Mouse (Mus musculus) thymus, adult 2 months (tissue): ENCODE results near the gene Theg. TPM values are rescaled to one million over a fixed set of nuclear protein-coding genes. Genes with fewer than 3 reads are reported as not detected.

Experiments used
- DNase-seq: peaks from one replicate; pipeline ENCODE4 v3.0.0; 2021
- H3K27ac ChIP-seq: fragments of 200-500 bp; 2 replicates; pipeline ENCODE4 v1.5.1; 2012; ENCODE audit warnings: low read length, control low read depth; ENCODE audit not compliant: control insufficient read depth, insufficient read depth
- H3K27me3 ChIP-seq: fragments of 200-500 bp; 2 replicates; pipeline ENCODE4 v1.6.1; 2012; ENCODE audit warnings: mild to moderate bottlenecking, low read length, moderate library complexity, mixed read lengths; ENCODE audit not compliant: control insufficient read depth, insufficient read depth
- H3K36me3 ChIP-seq: fragments of 200-500 bp; 2 replicates; pipeline ENCODE4 v1.6.1; 2012; ENCODE audit warnings: mild to moderate bottlenecking, low read length, moderate library complexity; ENCODE audit not compliant: control insufficient read depth, insufficient read depth
- H3K4me1 ChIP-seq: fragments of 200-500 bp; replicated peaks from 2 replicates; pipeline ENCODE4 v1.6.1; 2012; ENCODE audit warnings: low read length; ENCODE audit not compliant: control insufficient read depth, insufficient read depth
- H3K4me3 ChIP-seq: fragments of 200-500 bp; 2 replicates; pipeline ENCODE4 v1.5.1; 2012; ENCODE audit warnings: mild to moderate bottlenecking, low read length, control low read depth, moderate library complexity; ENCODE audit not compliant: control insufficient read depth, insufficient read depth
- CTCF ChIP-seq: fragments of 200-500 bp; IDR thresholded peaks from 2 replicates; pipeline ENCODE4 v1.5.1; 2012; ENCODE audit warnings: mild to moderate bottlenecking, control low read depth, low read length, moderate library complexity, borderline replicate concordance; ENCODE audit not compliant: control insufficient read depth, poor library complexity, insufficient read depth; ENCODE audit errors: extremely low read depth
- POLR2A ChIP-seq: fragments of 200-500 bp; IDR thresholded peaks from 2 replicates; pipeline ENCODE4 v1.6.1; 2012; ENCODE audit warnings: mild to moderate bottlenecking, low read length, control low read depth, moderate library complexity; ENCODE audit not compliant: control insufficient read depth, poor library complexity, insufficient read depth; ENCODE audit errors: extremely low read depth
- WGBS: fragments of 180-500 bp; shearing (Covaris S2); methylation state at CpG from one replicate; pipeline ENCODE4 v1.1.7; 2018; 5-methylcytosine and 5-hydroxymethylcytosine counted together
- polyA plus RNA-seq: library from polyadenylated mRNA; depleted of rRNA; stranded (reverse); fragments of >200 nt; gene quantifications from 2 replicates; pipeline ENCODE4 v1.2.3, GENCODE M21; 2012

Gene Theg
- polyA plus RNA-seq, 1 experiment = not detected

DNA sequence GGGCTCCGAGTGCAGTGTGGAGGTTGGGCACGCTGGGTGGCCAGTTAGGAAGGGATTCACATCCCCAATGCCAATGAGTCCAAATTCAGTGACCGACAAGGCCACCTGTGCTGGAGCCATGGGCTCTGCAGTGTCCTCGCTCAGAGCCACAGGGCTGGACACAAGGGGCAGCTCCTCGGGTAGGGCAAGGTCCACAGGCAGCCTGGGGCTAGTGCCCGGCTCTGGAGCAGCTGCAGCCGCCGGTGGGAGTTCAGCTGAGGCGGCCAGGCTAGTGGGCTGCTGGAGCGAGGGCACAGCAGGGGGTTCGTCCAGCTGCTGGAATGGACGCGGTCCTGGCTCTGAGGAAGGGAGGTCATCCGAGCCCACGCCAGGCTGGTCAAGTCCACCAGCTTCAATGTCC lies 45.6 kb downstream of the Theg start:
- TF ChIP-seq CTCF (no peak), POLR2A (no peak)
- Histone ChIP-seq H3K36me3 (peaks cover 9% of the 10 kb centered on the region), H3K27me3 (no peaks in the 10 kb centered on the region)

DNA sequence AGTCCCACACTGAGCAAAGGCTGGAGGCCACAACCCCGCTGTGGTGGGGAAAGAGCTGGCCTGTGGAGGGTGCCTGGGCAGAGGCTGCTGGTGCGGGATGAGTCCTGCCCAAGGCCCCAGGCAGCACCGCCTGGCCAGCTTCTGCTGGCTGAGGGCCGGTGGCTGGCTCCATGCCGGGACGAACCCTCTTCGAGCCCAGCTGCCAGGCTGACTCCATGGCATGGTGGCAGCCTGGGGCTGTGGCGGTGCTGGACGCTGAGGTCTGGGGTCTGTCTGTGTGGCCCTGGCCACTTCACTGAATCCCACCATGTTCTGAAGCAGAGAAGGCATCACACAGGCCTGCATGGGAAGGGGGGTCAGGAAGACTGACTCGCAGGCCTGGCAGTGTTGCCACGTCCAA lies 46.4 kb downstream of the Theg start:
- H3K4me3 ChIP-seq = no peak overlapping the region
- DNase-seq = no peak
- 97% methylated on average over 11 of the region's 11 CpGs for WGBS
- H3K27me3 ChIP-seq = no peaks in the 10 kb centered on the region
- peaks cover 6% of the 10 kb centered on the region for H3K4me1 ChIP-seq
- no peak overlapping the region for H3K27ac ChIP-seq
- TF ChIP-seq POLR2A (no peak), CTCF (no peak)
- peaks cover 9% of the 10 kb centered on the region for H3K36me3 ChIP-seq

More for the DNA sequence above, 45.6 kb downstream of the Theg start:
- WGBS = 97% methylated on average over 15 of the region's 15 CpGs
- peaks cover 6% of the 10 kb centered on the region for H3K4me1 ChIP-seq
- no peak overlapping the region for H3K27ac ChIP-seq
- DNase-seq = no peak
- no peak overlapping the region for H3K4me3 ChIP-seq

DNA sequence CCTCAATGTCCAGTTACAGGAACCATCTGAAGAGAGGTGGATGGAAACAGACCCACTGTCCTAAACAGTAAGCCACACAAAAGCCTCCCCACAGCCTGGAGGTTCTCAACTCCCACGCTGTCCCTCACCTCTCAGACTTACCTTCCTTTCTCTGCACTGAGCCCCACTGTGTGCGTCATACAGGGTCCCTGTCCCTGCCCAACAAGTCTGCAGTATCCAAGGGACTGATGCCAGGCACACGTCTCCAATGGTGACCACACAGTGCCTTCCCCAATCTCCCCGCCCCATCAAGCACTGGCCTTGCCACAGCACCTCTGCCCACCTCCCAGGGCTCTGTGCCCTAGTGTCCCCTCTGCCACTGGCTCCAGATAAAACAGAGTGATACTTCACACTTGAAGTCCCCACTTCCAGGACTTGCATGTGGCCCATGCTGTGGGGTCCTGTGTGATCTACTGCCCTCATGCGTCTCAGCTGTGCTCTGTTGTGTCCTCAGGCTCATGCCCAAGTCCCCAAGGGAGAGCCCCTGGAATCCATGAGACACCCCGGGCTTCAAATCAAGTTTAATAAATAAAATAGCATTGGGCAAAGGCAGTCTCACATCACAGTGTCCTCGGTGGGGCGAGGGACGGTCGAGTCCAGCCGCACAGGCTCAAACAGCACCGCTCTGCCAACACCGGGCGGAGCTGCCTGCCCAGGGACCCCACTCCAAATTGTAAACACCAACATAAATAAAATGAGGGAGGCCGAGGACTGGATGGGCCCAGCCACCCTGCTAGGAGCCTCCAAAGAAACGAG lies 47.2 kb downstream of the Theg start:
- H3K27me3 ChIP-seq = no peaks in the 10 kb centered on the region

GRCm38 (mm10) chr10:79538873-79539272 lies 48.3 kb downstream of the Theg start:
- no peak for TF ChIP-seq POLR2A
- TF ChIP-seq CTCF = no peak
- Histone ChIP-seq H3K27me3 (no peaks in the 10 kb centered on the region), H3K4me3 (no peak overlapping the region), H3K36me3 (no peaks in the 10 kb centered on the region; the same call in 1 of the 2 replicates), H3K27ac (no peak overlapping the region), H3K4me1 (peaks cover 8% of the 10 kb centered on the region)
- DNase-seq = no peak
- 17% methylated on average over 4 of the region's 4 CpGs for WGBS

More for the DNA sequence above, 47.2 kb downstream of the Theg start:
- DNase-seq = no peak
- peaks cover 7% of the 10 kb centered on the region for H3K36me3 ChIP-seq
- no peak for TF ChIP-seq CTCF
- TF ChIP-seq POLR2A = no peak
- H3K4me1 ChIP-seq = peaks cover 6% of the 10 kb centered on the region
- H3K27ac ChIP-seq = no peak overlapping the region
- H3K4me3 ChIP-seq = no peak overlapping the region
- 97% methylated on average over 16 of the region's 16 CpGs for WGBS

- 87% methylated on average over 3 of the region's 3 CpGs for WGBS
Measured at GRCm38 (mm10) chr10:79538323-79538722, 48.8 kb downstream of the Theg start.

GRCm38 (mm10) chr10:79537781-79538180 lies 49.4 kb downstream of the Theg start:
- Histone ChIP-seq H3K4me1 (peaks cover 18% of the 10 kb centered on the region), H3K27me3 (no peaks in the 10 kb centered on the region), H3K4me3 (no peak overlapping the region), H3K27ac (no peak overlapping the region), H3K36me3 (no peaks in the 10 kb centered on the region; the same call in 1 of the 2 replicates)
- DNase-seq = no peak
- WGBS = 98% methylated on average over 2 of the region's 2 CpGs
- no peak for TF ChIP-seq CTCF
- TF ChIP-seq POLR2A = no peak

More at GRCm38 (mm10) chr10:79538323-79538722, 48.8 kb downstream of the Theg start:
- Histone ChIP-seq H3K27ac (no peak overlapping the region), H3K4me1 (peaks cover 13% of the 10 kb centered on the region), H3K4me3 (no peak overlapping the region), H3K36me3 (no peaks in the 10 kb centered on the region; the same call in 1 of the 2 replicates), H3K27me3 (no peaks in the 10 kb centered on the region)
- DNase-seq = no peak
- TF ChIP-seq CTCF (no peak), POLR2A (no peak)

- 98% methylated on average over 7 of the region's 7 CpGs for WGBS
- DNase-seq = no peak
Measured at GRCm38 (mm10) chr10:79537271-79537670, 49.9 kb downstream of the Theg start.

More at GRCm38 (mm10) chr10:79537271-79537670, 49.9 kb downstream of the Theg start:
- TF ChIP-seq CTCF = no peak
- no peak for TF ChIP-seq POLR2A
- H3K36me3 ChIP-seq = no peaks in the 10 kb centered on the region; the same call in 1 of the 2 replicates
- H3K27me3 ChIP-seq = no peaks in the 10 kb centered on the region
- H3K27ac ChIP-seq = no peak overlapping the region
- H3K4me3 ChIP-seq = no peak overlapping the region
- peaks cover 23% of the 10 kb centered on the region for H3K4me1 ChIP-seq
